Mouse (Mus musculus): ENCODE results near the gene Stat2. TPM values are rescaled to one million over a fixed set of nuclear protein-coding genes. Genes with fewer than 3 reads are reported as not detected.

Gene Stat2
- total RNA-seq (2021), result 1 to 10 TPM; 3.2 to 3.9 TPM
- long read RNA-seq, experiment 1, partial matches to known transcripts, result 0 of 1 reads
- long read RNA-seq, experiment 1, other reads (novel, unspliced or antisense), result 1 of 1 reads
- long read RNA-seq, experiment 2, partial matches to known transcripts, result 1 of 1 reads
- long read RNA-seq, experiment 2, other reads (novel, unspliced or antisense), result 0 of 1 reads

DNA sequence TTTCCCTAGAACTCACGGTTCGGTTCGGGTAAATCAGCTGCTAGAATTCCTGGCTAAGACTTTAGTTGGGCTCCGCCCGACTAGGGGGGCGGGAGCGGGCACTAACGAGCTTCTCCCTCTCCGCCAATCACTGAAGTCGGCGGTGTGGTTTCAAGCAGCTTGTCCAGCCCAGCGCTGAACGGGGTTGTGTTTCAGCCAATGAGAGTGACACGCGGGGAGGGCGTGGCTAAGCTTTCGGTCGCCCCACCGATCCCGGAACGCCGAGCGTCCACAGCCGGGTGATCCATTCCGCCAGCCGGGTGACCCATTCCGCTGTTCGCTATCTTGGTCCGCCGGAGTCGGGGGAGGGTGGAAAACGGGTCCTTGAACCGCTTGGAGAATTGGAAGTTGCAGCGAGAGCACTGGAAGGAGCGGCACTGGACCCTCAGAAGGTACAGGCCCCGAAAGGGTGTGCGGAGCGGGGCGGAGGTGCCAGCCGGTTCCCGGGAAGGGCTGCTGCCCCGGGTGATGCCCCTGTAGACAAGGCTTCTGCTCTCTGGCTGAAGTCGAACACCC lies at the start of gene Stat2:
Gene Stat2, plus strand, starts transcription at position 273 of the 555 bp plus-strand sequence.
- peak; percentile 93 to 97 for DNase-seq
- intact Hi-C loops (cut with DNase I), result no loop called here

DNA sequence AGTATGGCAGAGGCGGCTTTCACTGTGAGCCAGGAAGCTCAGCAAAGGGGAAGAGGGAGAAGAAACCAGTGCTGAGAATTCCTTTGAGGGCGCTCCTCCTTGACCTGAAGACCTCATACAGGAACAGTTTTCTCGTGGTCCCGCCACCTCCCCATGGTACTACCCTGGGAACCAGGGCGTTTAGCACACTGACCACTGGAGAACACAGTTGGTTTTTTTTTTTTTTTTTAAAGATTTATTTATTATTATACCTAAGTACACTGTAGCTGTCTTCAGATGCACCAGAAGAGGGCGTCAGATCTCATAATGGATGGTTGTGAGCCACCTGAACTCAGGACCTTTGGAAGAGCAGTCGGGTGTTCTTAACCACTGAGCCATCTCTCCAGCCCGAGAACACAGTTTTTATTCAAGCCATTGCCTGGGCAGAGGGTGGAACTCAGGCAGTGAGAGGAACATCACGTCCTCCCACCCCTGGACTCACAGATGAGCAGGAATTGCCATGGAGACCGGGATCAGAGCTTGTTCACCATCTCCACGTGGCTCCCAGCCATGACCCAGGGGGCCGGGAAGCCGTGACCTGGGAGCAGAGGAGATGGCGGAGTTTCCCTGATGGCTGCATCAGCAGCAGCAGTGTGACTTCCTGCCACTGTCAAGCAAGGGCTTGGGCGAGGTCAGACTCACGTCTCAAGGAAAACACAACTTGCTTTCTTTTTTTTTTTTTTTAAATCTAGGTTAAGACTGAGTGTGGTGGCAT lies 48.6 kb upstream of the Stat2 start:
- no peak for DNase-seq
- intact Hi-C loops (cut with DNase I), result no loop called here

DNA sequence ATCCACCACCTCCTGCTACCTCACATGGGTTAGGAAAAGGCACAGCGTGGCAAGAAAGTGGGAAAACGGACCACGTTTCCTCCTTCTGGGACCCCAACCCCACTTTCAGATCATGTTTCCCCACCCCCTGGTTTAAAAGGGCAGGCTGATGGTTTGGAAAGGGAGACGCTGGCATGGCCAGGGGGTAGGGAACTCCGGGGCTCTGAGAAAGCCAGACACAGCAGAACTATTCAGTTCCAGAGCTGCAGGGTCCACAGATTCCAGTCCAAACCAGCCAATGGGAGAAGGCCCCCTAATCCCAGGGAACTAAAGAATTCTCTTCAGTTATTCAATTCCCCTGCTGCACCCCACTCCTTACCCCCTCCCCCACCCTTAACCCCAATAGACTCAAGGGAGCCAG lies 45.3 kb upstream of the Stat2 start:
- DNase-seq, result no peak
- intact Hi-C loops (cut with DNase I), result no loop called here

DNA sequence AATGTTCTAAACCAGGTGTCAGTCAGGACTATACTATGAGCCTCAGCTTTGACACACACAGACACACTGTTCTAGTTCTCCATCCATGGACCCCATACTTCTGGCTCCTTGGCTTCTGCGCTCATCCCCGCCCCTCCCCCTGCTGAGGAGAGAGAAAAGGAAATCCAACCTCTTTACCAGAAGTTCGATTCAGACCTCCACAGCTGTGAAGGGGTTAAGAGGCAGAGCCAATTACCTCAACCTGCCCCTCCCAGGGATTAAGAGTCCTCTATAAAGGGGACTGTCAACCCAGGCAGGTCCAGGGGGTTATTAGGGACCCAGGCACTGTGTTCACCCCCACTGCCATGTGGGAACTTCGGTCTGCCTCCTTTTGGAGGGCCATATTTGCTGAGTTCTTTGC lies 44.8 kb upstream of the Stat2 start, which contains the start of gene Mip:
Gene Mip, plus strand, starts transcription at position 301 of the 400 bp plus-strand sequence.
- no peak for DNase-seq
- intact Hi-C loops (cut with DNase I), result no loop called here

DNA sequence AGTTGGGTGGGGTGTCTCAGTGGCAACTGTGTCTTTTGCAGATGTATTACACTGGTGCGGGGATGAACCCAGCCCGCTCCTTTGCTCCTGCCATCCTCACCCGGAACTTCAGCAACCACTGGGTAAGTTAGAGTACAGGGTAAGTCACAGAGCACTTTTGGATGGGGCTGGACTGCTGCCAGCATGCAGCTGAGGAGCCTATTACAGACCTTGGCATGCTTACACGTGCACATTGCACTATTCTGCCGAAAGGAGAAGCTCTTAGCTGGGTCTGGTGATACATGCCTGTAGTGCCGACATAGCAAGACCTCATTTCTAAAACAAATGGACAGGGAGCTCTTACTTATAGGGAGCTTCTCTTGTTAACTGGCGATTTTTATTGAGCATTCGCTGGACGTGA lies 42.8 kb upstream of the Stat2 start:
- intact Hi-C loops (cut with DNase I), result no loop called here

DNA sequence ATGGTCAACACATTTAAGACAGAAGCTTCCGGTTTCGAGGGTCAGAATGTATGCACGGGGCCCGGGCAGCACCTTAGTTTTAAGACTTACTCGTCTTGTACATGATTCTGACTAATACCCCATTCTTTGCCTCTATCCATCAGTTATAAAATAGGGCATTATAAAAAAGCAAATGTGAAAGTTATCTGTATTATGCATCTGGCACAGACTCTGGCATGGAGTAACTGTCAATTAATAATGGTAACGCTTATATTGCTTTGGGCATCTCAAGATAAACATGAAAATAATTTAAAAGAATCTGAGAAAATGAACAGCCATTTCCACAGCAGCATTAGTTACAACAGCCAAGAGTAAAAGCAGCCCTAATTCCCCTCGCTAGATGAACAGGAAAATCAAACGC lies 42.4 kb upstream of the Stat2 start:
- DNase-seq, result no peak
- intact Hi-C loops (cut with DNase I), result no loop called here

More for the DNA sequence above, 42.8 kb upstream of the Stat2 start:
- no peak for DNase-seq

DNA sequence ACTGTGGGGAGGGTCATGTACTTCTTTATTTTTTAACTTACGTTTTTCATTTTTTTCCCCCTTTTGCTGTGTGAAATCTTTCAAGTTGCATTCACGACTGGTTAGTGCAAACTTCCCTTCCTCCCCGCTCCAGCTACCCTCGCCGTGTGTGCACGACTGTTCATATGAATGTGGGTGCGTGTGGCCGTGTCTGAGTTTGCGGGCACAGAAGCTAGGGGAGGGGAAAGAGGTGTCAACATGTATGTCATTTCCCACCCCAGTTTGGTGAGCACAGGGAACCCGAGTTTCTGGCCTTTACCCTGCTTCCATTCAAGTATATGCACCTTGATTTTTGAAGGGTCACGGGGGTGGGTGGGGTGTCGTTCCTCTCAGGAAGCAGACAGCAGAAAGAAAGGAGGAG lies 39.8 kb upstream of the Stat2 start:
- no peak for DNase-seq
- intact Hi-C loops (cut with DNase I), result no loop called here

DNA sequence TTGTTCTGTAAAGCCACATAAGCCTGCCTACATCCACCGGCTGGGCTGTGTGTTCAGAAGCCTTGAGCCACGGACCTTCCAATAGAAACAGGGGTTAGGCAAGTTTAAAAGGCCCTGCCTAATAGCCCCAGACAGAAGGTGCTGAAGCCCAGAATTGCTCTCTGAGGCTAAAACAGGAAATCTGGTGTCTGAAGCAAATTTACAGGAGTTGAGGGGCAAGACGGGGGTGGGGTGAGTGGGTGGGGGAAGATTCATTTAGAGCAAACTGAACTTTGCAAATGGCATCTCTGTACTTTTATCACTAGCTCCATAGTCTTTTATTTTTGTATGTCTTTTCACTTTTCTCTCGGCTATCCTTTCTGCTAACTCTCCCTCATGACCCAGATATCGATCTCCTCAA lies 39.2 kb upstream of the Stat2 start:
- DNase-seq, result no peak
- intact Hi-C loops (cut with DNase I), result no loop called here

DNA sequence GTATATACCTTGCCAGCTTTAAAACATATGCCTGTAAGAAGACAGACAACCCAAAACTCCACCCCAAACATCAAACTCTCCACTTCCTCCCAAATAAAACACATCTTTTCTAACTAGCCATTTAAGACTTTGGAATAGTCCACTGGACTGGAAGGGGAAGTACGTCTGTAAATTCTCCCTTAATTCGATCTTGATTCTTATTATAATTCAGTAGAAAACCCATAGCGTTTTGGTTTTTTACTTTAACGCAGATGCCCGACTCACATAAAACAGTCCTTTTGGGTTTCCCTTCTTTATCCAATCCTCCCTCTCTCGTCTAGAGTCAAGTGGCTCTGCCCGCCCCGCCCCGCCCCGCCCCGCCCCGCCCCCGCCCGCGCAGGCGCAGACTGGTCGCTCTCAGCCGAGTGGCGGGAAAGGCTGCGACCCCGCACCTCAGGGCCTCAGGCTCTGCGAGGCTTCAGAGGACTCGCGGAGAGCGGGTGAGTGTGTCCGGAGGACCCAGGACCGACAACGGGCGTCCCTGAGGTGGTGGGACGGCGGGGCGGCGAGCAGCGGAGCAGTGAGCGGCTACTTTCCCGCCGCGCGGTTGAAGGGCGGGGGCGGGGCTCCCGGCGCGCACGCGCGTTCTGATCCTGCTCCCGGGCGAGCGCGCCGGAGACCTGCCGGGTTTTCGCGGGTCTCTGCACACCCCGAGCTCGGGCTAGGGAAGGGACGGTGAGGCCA lies 38.5 kb upstream of the Stat2 start, which contains the start of gene Timeless:
Gene Timeless, plus strand, starts transcription at position 369 of the 723 bp plus-strand sequence.
- DNase-seq, result peak; percentile 82 to 91
- intact Hi-C loops (cut with DNase I), result loop anchor here (1.0 kb wide), 1 partner anchor 20 kb away; no protein-coding TSS in a partner anchor

DNA sequence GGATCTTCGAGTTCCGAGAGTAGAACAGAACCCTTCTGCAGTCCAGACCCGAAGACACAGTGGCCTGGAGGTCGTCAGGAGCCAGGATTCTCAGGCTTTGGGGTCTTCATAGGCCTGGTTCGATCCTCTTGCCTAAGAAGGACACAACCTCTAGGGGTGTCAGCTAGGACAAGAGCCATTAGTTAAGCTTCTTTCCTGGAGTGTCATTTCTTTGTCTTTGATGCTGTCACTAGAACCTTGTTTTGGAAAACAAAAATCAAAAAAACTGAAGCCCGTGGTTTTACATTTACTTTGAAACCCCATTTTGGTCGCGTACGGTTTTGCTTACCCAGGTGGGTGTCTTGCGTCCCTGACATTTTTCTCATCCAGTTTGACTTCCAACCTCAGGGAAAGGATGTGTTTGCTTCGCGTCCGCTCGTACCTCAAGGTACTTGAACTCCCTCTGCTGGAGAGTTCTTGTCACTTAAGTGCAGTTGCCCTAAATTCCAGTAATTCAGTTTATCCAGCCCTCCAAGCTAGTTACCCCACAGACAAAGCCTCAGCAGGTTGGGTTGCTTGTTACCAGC lies 37.9 kb upstream of the Stat2 start:
- intact Hi-C loops (cut with DNase I), result loop anchor here (1.0 kb wide), 1 partner anchor 20 kb away; no protein-coding TSS in a partner anchor
- no peak for DNase-seq

DNA sequence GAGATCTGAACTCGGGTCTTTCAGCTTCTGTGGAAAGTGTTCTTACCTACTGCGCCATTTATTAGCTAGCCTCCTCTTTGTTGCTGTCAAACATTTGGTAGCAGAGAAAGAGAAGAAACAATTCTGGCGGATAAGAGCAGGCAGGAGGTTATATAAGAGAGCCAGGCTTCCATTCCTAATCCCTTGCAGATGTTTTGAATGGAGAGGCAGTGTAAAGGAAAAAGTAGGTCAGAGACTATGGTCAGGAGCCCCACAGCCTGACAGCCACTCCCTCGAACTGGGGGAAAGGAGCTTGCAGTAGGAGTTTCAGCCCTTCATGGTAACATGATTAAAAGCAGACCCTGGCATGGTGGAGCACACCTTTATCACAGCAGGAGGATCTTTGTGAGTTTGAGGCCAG lies 34.0 kb upstream of the Stat2 start:
- intact Hi-C loops (cut with DNase I), result no loop called here
- no peak for DNase-seq

DNA sequence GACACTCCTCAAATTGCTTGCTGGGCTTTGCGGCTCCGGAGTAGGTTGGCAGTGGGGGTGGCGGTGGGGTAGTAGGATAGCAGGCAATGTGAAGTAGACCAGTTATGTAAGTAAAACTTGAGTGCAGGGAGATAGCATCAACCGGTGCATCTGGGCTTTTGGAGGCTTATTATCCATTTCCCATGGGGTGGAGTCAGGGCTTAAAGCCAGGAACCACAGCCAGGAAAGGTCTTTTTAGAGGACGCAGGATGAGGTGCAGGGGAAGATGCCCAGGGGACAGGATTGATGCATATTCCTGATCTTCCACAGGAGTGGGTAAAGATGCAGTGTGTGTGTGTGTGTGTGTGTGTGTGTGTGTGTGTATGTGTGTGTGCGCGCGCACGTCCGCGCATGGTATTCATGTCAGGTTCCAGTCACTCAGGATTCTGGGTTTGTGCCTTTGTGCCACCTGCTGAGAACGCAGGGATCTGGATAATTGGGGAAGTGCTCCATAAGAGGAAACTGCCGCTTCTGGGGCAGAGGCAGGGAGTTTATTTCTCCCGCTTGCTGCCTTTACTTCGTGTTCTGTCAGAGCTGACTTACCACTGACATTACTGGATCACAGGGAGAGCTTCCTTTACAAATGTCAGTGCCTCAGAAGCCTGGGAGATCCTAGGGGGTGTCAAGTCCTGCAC lies 32.4 kb upstream of the Stat2 start:
- intact Hi-C loops (cut with DNase I), result no loop called here
- DNase-seq, result peak; percentile 31

DNA sequence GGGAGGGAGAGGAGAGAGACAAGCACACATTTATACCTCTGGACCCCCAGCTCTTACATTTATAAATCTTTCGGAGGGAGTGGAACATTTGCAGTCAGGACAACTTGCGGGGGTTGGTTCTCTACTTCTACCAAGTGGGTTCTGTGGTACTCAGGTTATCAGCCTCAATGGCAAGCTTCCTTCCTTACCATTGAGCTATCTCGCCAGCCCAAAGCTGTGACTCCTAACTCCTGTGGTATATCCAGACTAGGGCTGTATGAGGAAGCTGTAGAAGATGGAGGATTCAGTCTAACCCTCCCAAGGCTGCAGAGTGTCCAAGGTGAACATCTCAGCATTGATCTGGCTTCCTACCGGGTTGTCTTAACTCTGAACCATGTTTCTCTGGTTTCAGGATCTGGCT lies 31.2 kb upstream of the Stat2 start:
- DNase-seq, result no peak
- intact Hi-C loops (cut with DNase I), result no loop called here

DNA sequence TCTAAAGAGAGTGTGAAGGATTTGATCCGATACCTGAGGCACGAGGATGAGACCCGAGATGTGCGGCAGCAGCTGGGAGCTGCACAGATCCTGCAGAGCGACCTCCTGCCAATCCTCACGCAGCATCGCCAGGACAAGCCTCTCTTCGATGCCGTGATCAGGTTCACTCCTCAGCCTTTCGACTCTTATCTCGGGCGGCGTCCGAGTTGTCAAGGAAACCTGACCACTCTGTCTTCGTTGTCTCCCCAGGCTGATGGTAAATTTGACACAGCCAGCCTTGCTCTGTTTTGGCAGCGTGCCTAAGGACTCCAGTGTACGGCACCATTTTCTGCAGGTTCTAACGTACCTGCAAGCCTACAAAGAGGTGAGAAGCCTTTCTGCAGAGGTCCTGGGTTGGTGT lies 30.2 kb upstream of the Stat2 start:
- DNase-seq, result no peak
- intact Hi-C loops (cut with DNase I), result no loop called here

DNA sequence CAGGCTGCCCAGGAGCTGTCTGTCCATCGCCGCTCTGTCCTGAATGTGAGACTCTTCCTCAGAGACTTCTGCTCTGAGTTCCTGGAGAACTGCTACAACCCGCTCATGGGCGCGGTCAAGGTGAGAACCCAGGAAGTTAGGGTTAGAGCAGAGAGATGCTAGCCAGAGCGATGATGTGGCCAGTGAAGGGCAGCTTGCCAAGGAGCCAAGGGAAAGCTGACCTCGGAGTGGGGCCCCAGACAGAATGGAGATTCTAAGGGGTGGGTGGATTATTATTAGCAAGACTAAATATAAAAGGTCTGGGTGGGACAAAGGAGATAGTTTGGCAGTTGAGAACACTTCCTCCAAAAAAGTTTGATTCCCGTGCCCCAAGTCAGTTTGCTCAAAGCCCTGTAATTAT lies 27.1 kb upstream of the Stat2 start:
- DNase-seq, result no peak
- intact Hi-C loops (cut with DNase I), result no loop called here

DNA sequence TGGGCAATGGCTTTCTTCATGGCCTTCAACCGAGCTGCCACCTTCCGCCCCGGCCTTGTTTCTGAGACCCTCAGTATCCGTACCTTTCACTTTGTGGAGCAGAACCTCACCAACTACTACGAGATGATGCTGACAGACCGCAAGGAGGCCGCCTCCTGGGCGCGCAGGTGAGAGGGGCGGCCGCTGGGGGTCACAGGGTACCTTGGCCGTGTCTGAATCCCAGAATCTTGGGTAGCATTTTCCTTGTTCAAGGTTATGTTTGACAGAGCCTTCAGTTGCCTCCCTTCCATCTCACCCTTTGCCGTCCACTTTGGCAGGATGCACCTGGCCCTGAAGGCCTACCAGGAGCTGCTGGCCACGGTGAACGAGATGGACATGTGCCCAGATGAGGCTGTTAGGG lies 26.2 kb upstream of the Stat2 start:
- intact Hi-C loops (cut with DNase I), result no loop called here
- DNase-seq, result no peak

DNA sequence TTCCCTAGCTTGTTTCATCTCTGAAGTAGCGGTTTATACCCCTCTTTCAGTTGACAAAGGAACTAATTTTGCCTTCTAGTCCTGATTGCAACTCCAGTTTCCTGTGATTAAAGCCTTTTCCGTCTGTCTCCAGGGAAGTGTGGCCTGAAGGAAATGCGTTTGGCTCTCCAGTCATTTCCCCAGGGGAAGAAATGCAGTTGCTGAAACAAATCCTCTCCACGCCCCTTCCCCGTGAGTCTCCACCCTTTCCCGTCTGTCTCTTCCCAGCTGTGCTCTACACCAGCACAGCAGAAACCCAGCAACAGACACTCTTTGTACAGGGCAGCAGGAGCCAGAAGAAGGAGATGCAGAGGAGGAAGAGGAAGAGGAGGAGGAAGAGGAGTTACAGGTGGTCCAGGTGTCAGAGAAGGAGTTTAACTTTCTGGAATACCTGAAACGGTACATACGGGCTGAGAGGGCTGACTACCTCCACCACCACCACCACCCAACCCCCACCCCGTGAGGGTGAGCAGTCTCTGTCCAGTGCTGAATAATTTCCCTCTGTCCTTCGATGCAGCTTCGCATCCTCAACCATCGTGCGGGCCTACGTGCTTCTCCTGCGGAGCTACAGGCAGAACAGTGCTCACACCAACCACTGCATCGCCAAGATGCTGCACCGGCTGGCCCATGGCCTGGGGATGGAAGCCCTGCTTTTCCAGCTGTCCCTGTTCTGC lies 23.2 kb upstream of the Stat2 start:
- peak in 1 of 2 experiments; percentile 51 for DNase-seq
- intact Hi-C loops (cut with DNase I), result no loop called here

DNA sequence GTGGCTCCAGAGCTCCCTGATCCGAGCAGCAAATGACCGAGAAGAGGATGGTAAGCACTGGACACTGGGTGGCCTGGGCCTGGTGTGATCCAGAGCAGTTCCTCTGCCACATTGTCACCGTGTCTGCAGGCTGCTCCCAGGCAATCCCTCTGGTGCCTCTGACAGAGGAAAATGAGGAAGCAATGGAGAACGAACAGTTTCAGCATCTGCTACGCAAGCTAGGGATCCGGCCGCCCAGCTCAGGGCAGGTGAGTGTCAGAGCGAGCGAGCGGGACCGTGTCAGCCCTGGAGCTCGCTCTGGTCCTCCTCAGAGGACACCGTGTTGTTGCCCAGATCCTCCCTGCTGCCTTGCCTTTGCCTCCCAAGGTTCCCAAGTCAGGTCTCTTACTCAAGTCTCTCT lies 19.8 kb upstream of the Stat2 start:
- intact Hi-C loops (cut with DNase I), result no loop called here
- no peak for DNase-seq

DNA sequence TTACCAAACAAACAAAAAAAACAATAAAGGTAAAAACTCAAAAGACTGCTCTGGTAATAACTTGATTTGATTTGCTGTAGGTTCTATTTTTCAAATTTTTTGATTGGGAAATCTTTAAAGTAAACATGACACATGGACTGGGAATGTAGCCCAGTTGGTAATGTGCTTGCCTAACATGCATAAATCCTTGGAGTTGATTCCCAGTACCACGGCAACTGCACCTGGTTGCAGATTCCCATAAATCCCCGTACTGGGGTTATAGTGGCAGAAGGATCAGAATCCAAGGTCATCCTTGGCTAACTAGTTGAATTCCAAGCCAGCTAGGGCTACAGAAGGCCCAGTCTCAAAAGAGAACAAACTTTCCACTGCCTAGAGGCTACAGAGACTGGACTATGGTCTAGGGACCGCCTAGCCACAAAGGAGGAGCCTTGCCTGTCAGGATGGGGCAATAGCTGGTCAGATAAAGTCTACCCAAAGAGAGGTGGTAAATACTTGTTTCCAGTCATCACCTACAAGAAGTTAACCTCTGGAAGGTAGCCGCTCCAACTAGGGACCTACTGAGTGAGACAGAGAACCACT lies 16.6 kb upstream of the Stat2 start, which contains the start of gene Apon:
Gene Apon, plus strand, starts transcription at position 420 of the 579 bp plus-strand sequence.
- intact Hi-C loops (cut with DNase I), result no loop called here
- DNase-seq, result no peak
